Mouse (Mus musculus) kidney, postnatal 0 days (tissue): ENCODE data around the gene Fsd1l. TPM values are rescaled to one million over a fixed set of nuclear protein-coding genes. Genes with fewer than 3 reads are reported as not detected.
A peak's percentile ranks its signal among the peaks of the same experiment; 100 is the strongest.

Experiments
- ATAC-seq: fragments of 200-750 bp; cut with Nextera tagmentation; replicated peaks from 2 replicates; pipeline ENCODE4 v1.8.0; 2017; ENCODE audit warnings: low read depth, moderate number of reproducible peaks, moderate TSS enrichment, moderate library complexity; ENCODE audit not compliant: low FRiP score
- DNase-seq: peaks from one replicate; pipeline ENCODE4 v3.0.0-alpha.2; 2016; ENCODE audit warnings: low spot score
- H3K27ac ChIP-seq: fragments of 300-500 bp; sonication (generic); 2 replicates; pipeline ENCODE4 v1.5.1; 2014; ENCODE audit warnings: mild to moderate bottlenecking
- H3K27me3 ChIP-seq: fragments of 300-500 bp; sonication (generic); 2 replicates; pipeline ENCODE4 v1.6.1; 2014; ENCODE audit warnings: low read length, mixed read lengths; ENCODE audit not compliant: insufficient read depth
- H3K36me3 ChIP-seq: fragments of 300-500 bp; sonication (generic); 2 replicates; pipeline ENCODE4 v1.6.1; 2014; ENCODE audit warnings: low read length, mixed read lengths; ENCODE audit not compliant: insufficient read depth
- H3K4me1 ChIP-seq: fragments of 300-500 bp; sonication (generic); replicated peaks from 2 replicates; pipeline ENCODE4 v1.6.1; 2014; ENCODE audit warnings: antibody characterized with exemption, low read length, mixed read lengths; ENCODE audit not compliant: insufficient read depth
- H3K4me2 ChIP-seq: fragments of 300-500 bp; sonication (generic); 2 replicates; pipeline ENCODE4 v1.6.1; 2014; ENCODE audit warnings: mild to moderate bottlenecking, low read length, moderate library complexity, mixed read lengths
- H3K4me3 ChIP-seq: fragments of 300-500 bp; sonication (generic); replicated peaks from 2 replicates; pipeline ENCODE4 v1.5.1; 2014; ENCODE audit warnings: low read depth, low read length
- H3K9ac ChIP-seq: fragments of 300-500 bp; sonication (generic); 2 replicates; pipeline ENCODE4 v1.6.1; 2014; ENCODE audit warnings: low read depth, low read length
- H3K9me3 ChIP-seq: fragments of 300-500 bp; sonication (generic); replicated peaks from 2 replicates; pipeline ENCODE4 v1.6.1; 2016; ENCODE audit warnings: low read length, inconsistent platforms, mixed read lengths
- CTCF ChIP-seq: IDR thresholded peaks from 2 replicates; pipeline ENCODE4 v1.5.1; 2016; ENCODE audit warnings: antibody characterized with exemption, low read depth, mild to moderate bottlenecking, moderate library complexity
- WGBS: fragments of 180-500 bp; shearing (Covaris S2); extraction: QIAGEN DNeasy Blood & Tissue Kit; methylation state at CpG from one replicate; pipeline ENCODE4 v1.1.7; 2014; 5-methylcytosine and 5-hydroxymethylcytosine counted together
- polyA plus RNA-seq: library from polyadenylated mRNA; unstranded; fragments of >200 nt; fragmentation: Nextera tagmentation; extraction: Ambion mirVana; gene quantifications from 2 replicates; pipeline ENCODE4 v1.2.1, GENCODE M21; 2015

Fsd1l gene
- polyA plus RNA-seq, 1 experiment from 2014 or later, result 5.0 TPM

DNA sequence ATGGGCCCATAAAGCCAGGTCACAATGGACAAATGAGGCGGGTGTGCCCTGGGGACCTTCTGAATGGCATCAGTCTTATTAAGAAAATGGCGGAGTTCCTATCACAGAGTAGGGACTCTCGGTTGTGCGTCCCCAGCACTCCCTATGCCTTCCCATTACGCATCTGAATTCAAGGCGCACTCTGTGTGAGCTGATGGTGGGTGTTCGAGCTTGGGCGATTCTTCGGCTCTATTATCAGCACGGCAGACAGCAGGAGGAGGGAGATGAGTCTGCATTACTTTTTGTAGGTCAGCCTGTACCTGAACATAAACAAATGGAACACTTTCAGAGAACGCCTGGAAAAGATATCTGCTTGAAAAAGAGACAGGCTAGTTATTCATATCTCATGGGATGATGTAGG is 39.7 kb upstream of the Fsd1l start:
- Histone ChIP-seq H3K36me3 (no peaks in the 10 kb centered on the region), H3K27me3 (no peaks in the 10 kb centered on the region), H3K4me3 (no peak overlapping the region), H3K27ac (0 out of 2 replicates have a peak overlapping the region, but pooled peaks have one; percentile 19), H3K4me1 (no peaks in the 10 kb centered on the region; the same call in 1 of the 2 replicates), H3K4me2 (no peak overlapping the region), H3K9ac (no peak overlapping the region), H3K9me3 (no peaks in the 10 kb centered on the region)
- 92% methylated on average over 11 of the region's 11 CpGs for WGBS
- no peak for ATAC-seq
- no peak for DNase-seq
- no peak for TF ChIP-seq CTCF

DNA sequence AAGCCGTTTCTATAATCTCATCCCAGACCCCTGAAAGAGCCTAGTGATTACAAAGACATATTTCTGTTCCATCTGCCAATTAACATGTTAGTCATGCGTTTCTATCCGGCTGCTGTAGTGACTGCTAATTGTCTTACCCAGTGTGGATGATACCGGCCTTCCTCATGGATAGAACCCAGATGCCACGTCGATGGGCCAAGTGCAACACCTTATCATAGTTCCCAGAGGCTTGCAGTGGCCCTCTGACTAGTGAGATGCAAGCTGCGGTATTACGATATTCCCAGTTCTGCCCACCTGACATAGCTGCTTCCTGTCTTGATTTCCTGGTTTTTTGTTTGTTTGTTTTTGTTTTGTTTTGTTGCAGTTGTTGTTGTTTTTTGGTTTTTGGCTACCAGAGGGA is 39.3 kb upstream of the Fsd1l start:
- no peaks in the 10 kb centered on the region for H3K27me3 ChIP-seq
- no peaks in the 10 kb centered on the region for H3K36me3 ChIP-seq
- H3K9ac ChIP-seq, result no peak overlapping the region
- peak overlapping the region; percentile 47; the same call in 1 of the 2 replicates for H3K27ac ChIP-seq
- no peaks in the 10 kb centered on the region for H3K9me3 ChIP-seq
- no peaks in the 10 kb centered on the region; the same call in 1 of the 2 replicates for H3K4me1 ChIP-seq
- DNase-seq (no peak), ATAC-seq (no peak)
- no peak overlapping the region for H3K4me3 ChIP-seq
- 82% methylated on average over 8 of the region's 8 CpGs for WGBS
- TF ChIP-seq CTCF, result no peak
- no peak overlapping the region for H3K4me2 ChIP-seq

DNA sequence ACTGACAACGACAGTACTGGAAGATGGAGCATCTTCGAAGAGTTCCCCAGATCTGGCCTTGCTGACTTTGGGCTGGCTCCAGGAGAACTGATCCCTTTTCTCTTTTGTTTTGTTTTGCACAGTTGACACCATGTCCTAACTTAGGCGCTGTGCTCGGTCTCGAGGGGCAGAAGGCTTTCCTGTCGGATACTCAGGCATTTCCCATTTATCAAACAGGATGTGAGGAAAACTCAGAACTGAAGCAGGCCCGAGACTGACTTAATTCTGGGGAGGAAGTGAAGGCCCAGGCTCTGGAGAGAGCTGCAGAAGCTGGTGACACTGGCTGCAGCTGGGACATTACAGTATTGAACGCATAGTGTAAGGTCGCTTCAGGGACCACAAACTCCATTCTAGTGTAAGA is 38.9 kb upstream of the Fsd1l start:
- ATAC-seq (no peak), DNase-seq (peak; percentile 81)
- Histone ChIP-seq H3K27me3 (no peaks in the 10 kb centered on the region), H3K27ac (peak overlapping the region; percentile 47; the same call in 1 of the 2 replicates), H3K9ac (no peak overlapping the region), H3K4me3 (no peak overlapping the region), H3K9me3 (no peaks in the 10 kb centered on the region), H3K4me2 (no peak overlapping the region), H3K36me3 (no peaks in the 10 kb centered on the region), H3K4me1 (no peaks in the 10 kb centered on the region; the same call in 1 of the 2 replicates)
- TF ChIP-seq CTCF, result no peak; the same call in 1 of the 2 replicates
- WGBS, result 31% methylated on average over 9 of the region's 9 CpGs

DNA sequence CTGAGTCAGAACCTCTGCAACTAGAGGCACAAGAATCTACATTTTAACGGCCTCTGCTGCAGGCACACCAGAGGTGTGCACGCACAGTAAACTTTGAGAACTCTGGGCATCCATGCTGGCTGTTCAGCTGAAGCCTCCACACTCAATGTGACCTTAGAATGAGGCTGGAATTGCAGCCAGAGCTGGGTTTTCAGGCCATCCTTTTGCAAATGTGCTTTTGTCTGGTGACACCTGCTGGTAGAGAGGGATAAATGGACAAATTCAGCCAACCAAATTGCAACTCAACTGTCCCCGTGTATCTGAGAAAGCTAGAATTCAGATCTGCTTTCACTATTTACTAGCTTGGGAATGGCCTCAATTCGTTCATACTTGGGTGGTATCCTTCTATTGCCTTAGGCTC is 37.1 kb upstream of the Fsd1l start:
- Histone ChIP-seq H3K4me1 (no peaks in the 10 kb centered on the region; the same call in 1 of the 2 replicates), H3K9me3 (no peaks in the 10 kb centered on the region), H3K27ac (no peak overlapping the region), H3K9ac (no peak overlapping the region), H3K4me2 (no peak overlapping the region), H3K4me3 (no peak overlapping the region), H3K27me3 (no peaks in the 10 kb centered on the region), H3K36me3 (no peaks in the 10 kb centered on the region)
- peak; percentile 95 for TF ChIP-seq CTCF
- ATAC-seq (no peak), DNase-seq (peak; percentile 91)
- 18% methylated on average over 4 of the region's 4 CpGs for WGBS

DNA sequence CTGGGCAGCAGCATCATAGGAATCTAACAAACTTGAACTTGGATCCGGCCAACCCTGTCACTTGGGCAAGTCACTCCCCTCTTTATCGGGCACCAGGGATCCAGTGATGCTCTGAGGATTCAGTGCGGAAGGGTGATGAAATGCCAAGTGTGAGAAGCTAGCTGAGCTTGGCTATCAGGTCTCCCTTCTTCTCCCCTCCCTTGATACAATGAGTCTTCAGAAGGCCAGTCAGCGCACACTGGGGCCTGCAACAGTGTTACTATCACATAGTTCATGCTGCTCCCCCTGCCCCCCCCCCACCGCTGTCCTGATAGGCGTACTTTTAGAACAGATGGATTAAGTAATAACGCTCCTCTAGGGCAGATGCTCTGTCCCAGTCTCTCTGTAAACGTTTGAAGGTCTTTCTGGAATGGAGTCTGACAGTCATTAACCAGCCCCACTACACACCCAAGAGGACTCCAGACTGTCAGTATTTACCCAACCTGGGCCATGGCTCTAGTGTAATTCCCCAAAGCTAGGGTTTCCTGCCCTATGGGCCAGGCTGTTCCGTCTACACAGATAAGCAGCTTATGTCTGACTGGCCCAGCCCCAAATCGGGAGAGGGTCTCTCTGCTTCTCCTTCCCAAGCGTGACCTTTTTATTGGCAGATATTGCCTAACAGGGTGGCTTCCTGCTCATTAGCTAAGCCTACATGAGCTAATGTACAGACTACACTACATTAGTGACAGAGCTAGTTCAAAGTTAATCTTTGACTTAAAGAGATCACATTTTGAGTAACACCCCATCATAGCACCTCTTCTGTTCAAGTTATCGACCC is 35.8 kb upstream of the Fsd1l start:
- WGBS, result 70% methylated on average over 12 of the region's 12 CpGs

DNA sequence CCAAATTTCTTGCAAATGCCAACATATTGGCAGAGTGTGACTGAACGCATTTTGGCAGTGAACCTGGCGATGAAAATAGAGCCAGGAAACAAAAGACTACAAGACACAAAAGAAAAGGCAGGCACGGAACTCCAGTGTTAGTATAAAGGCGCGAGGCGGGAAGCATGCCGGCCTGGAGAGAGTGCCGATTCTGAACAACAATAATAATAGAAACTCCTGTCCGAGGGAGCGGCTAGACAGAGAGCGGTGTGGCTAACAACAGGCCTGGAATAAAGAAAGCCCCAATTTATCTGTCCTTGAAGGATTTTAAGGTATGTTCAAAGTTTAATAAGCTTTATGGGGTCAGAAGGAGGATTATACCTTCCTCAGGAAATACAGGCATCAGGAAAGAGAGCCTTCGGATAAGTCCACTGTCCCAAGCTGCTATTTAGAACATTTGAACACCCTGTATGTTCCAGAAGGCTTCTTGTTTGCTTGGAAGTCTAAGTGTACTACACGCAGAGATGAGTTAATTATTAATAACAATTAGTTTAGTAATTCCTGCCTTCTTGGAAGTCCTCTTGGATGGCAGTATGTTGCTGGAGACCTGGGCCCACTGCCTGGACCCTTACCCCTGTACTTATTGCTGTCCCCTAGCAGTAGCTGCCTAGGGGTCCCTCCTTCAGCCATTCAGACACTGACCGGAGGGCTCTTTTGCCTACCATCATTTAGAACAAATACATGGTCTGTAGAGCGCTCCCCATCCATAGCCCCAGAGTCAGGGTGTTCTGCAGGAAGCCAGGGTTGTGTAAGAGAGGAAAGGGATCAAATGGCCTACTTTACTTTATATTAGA is 35.0 kb upstream of the Fsd1l start:
- TF ChIP-seq CTCF, result no peak
- H3K27me3 ChIP-seq, result no peaks in the 10 kb centered on the region
- no peaks in the 10 kb centered on the region; the same call in 1 of the 2 replicates for H3K4me1 ChIP-seq
- no peak for DNase-seq
- peak; percentile 44; the same call in 1 of the 2 replicates for ATAC-seq
- H3K36me3 ChIP-seq, result no peaks in the 10 kb centered on the region
- 68% methylated on average over 15 of the region's 15 CpGs for WGBS
- H3K27ac ChIP-seq, result peak overlapping the region; percentile 52
- no peaks in the 10 kb centered on the region for H3K9me3 ChIP-seq
- H3K4me3 ChIP-seq, result no peak overlapping the region
- no peak overlapping the region for H3K9ac ChIP-seq
- no peak overlapping the region for H3K4me2 ChIP-seq

More for the DNA sequence above, 35.8 kb upstream of the Fsd1l start:
- H3K4me2 ChIP-seq, result no peak overlapping the region
- H3K27ac ChIP-seq, result peak overlapping the region; percentile 52
- DNase-seq (no peak), ATAC-seq (peak; percentile 70)
- H3K4me3 ChIP-seq, result no peak overlapping the region
- no peaks in the 10 kb centered on the region for H3K27me3 ChIP-seq
- TF ChIP-seq CTCF, result no peak
- no peaks in the 10 kb centered on the region; the same call in 1 of the 2 replicates for H3K4me1 ChIP-seq
- no peak overlapping the region for H3K9ac ChIP-seq
- no peaks in the 10 kb centered on the region for H3K9me3 ChIP-seq
- H3K36me3 ChIP-seq, result no peaks in the 10 kb centered on the region
